Mouse (Mus musculus): Measurements from ENCODE around the gene Gm14410. TPM values are rescaled to one million over a fixed set of nuclear protein-coding genes. Genes with fewer than 3 reads are reported as not detected.
"Not testable (repeated sequence)": the region's sequence is repeated elsewhere in the genome, so short reads cannot be mapped to it uniquely, and the experiment has no call there.

Gene Gm14410
- polyA plus RNA-seq (2012; ENCODE audit: insufficient read depth, insufficient read length, low replicate concordance, missing spikeins) = not detected in 2 replicates

DNA sequence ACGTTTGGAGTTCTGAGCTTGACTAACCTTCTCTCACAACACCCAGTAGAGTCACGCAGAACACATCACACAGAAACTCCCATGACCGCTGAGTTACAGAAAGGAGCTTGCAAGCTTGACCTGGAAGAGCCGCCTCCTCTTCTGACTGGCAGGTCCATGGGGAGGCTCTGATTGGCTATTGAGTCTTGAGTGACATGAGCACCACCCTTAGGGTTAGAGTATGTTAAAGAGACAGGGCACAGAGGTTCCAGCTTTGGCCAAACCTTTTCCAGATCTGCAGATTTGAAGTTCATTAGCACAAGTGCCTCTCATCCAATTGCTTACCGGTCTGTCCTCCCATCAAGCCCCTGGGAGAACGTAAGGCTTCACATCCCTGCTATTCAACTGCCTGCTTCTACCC is at the start of gene Gm14410:
Gm14410 (minus strand) TSS at position 81 of the 400 bp plus-strand sequence.
- peak within 1 kb of the TSS; percentile 55 for H3K4me3 ChIP-seq (ENCODE audit: insufficient read depth, low read depth, low read length)
- H3K27ac ChIP-seq (ENCODE audit: insufficient read depth, low read depth, low read length); H3K4me1 ChIP-seq (ENCODE audit: control insufficient read depth, insufficient read depth, low read length): not testable (repeated sequence)
- under 1% methylated on average over 6 of the region's 6 CpGs for WGBS

DNA sequence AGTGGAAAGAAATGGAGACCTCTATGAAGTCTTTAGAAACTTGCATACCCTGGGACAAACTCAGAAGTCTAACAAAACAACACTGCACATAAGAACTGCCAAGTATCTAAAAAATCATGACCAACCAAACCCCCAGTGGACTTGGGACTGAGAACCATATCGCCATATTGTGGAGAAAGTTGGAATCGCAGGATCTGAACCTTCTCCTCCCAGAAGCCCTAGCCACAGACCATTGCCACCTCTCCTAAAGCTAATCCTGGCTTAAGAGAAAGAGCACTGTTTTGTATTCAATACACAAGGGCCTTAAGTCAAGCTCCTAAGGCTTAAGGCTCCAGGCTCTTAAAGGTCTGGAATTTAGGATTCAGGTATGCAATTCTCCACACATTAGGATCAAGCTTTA is 41.2 kb upstream of the Gm14410 start:
- WGBS = 89% methylated on average over 2 of the region's 2 CpGs
- not testable (repeated sequence) for H3K27ac ChIP-seq (ENCODE audit: insufficient read depth, low read depth, low read length); H3K4me1 ChIP-seq (ENCODE audit: control insufficient read depth, insufficient read depth, low read length); H3K4me3 ChIP-seq (ENCODE audit: insufficient read depth, low read depth, low read length)

DNA sequence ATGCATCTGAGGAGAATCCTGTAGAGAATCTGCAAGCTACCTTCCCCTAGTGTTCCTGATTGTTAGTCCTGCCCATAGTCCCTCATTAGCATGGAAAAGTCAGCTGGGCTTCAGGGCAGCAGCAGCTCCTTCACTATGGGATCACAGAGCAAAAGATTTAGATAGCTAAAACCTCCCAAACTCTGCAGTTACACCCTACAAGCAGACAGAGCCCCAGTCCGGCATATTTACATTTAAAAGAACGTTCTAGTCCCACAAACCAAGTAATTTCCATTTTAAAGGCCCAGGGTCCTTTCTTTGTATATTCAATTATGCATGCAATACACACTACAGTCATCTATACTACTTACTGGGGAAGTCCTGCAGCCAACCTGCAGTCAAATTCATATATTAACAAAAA is 24.2 kb upstream of the Gm14410 start:
- not testable (repeated sequence) for H3K27ac ChIP-seq (ENCODE audit: insufficient read depth, low read depth, low read length); H3K4me1 ChIP-seq (ENCODE audit: control insufficient read depth, insufficient read depth, low read length); H3K4me3 ChIP-seq (ENCODE audit: insufficient read depth, low read depth, low read length)
- WGBS = 22% methylated on average over 2 of the region's 2 CpGs

DNA sequence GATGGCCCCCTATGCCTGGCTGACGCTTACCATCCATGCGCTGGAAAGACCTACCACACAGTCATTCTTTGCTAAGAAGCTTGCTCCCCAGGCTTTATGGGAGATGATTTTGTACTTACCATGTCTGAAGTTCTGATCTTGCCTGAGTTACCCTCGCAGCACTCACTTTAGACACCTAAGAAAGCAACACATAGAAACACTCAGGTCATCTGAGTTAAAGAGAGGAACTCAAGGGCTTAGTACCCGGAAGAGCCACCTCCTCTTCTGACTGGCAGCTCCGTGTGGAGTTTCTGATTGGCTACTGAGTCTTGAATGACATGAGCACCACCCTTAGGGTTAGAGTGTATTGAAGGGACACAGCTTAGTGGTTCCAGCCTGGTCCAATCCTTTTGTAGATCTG is 33.5 kb downstream of the Gm14410 start:
- H3K4me3 ChIP-seq (ENCODE audit: insufficient read depth, low read depth, low read length); H3K4me1 ChIP-seq (ENCODE audit: control insufficient read depth, insufficient read depth, low read length); H3K27ac ChIP-seq (ENCODE audit: insufficient read depth, low read depth, low read length): not testable (repeated sequence)
- 87% methylated on average over 5 of the region's 5 CpGs for WGBS

Other genes with a start within 250 kb of the Gm14410 start
- gene Gm14419, start 205.5 kb downstream of the Gm14410 start, polyA plus RNA-seq (2012; ENCODE audit: insufficient read depth, insufficient read length, low replicate concordance, missing spikeins) = not detected in 2 replicates
- gene Gm14401, start 132.1 kb downstream of the Gm14410 start, polyA plus RNA-seq (2012; ENCODE audit: insufficient read depth, insufficient read length, low replicate concordance, missing spikeins) = not detected in 2 replicates
- not detected in 2 replicates for gene Gm14409, start 60.6 kb upstream of the Gm14410 start, polyA plus RNA-seq (2012; ENCODE audit: insufficient read depth, insufficient read length, low replicate concordance, missing spikeins)
- not detected in 2 replicates for gene Gm14412, start 117.9 kb upstream of the Gm14410 start, polyA plus RNA-seq (2012; ENCODE audit: insufficient read depth, insufficient read length, low replicate concordance, missing spikeins)
- not detected in 2 replicates for gene Gm14418, start 191.9 kb upstream of the Gm14410 start, polyA plus RNA-seq (2012; ENCODE audit: insufficient read depth, insufficient read length, low replicate concordance, missing spikeins)

Measured in olfactory bulb, adult 2 months (tissue).